Mouse (Mus musculus) adrenal gland, postnatal 14 days (tissue): ENCODE data around the gene Gosr2. TPM values are rescaled to one million over a fixed set of nuclear protein-coding genes. Genes with fewer than 3 reads are reported as not detected.

Experiments
- DNase-seq: peaks from one replicate; pipeline ENCODE4 v3.0.0; 2021; ENCODE audit warnings: mixed read lengths
- total RNA-seq: library from RNA; stranded (reverse); gene quantifications from 2 replicates; pipeline ENCODE4 v1.2.3, GENCODE M21; 2021

Gosr2 gene
- total RNA-seq, 1 experiment from 2014 or later = 74.8 TPM

DNA sequence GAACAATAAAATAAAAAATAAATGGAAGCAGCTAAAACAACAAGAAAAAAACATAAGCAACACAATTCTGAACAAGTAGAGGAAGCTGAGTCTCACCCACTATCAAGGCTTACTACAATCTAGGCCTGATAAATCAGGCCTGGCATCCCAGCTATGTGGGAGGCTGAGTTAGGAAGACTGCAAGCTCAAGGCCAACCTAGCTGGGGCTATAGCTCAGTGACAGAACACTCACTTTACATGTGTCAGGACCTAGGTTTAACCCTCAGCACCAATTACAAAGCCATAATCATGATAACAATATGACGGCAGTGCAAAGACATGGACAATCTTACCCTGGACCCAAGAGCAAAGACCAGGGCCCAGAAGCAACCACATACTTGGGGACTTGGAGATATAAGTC is 6.7 kb downstream of the Gosr2 start:
- no peak for DNase-seq

DNA sequence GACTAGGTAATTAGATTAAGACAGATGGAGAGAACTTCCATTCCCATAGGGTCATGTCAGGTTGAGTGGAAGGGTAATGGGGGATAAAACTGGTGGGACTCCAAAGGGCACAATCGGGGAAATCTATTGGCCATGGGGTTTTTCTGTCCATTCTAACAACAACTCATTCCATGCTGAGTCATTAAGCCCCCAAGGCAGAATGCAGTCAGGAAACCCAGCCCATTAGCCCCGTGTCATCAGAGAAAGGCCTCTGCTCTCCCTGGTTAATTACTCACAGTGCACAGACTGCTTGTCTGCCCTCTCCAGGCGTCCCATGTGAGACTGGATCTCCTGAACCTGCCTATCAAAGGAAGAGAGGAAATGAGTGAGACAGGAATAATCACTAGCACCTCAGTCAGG is 8.7 kb downstream of the Gosr2 start:
- DNase-seq = peak; percentile 35

DNA sequence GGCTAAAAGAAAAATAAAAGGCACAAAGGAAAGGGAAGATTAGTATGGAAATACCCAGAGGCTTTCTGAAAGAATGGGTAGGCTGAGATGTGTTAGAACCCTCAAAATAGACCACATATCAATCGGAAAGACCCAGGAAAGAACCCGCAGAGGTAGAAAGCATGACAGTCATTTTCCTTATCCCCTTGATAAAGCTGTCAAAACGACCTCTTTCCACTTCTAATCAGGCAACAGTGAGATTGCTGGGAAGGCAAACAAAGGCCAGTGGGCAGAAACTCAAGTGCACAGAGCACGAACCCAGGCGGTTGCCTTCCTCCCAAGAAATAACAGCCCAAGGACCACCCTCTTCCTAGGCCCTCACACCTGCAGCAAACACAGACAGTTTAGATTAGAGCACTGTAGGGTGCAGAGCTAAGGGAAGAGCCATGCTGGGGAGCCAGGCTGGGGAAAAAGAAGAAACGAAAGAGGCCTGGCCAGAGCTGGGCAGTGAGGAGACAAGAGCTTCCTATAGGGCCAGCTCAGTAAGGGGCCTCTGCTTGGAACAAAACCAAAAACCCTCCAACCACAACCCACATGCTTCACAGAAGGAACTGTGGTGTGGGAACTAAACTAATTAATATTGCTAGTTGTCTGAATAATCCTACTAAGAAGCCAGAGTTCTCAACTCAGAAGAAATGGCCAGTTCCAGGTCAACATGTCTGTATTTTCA is 9.3 kb downstream of the Gosr2 start:
- DNase-seq = no peak

DNA sequence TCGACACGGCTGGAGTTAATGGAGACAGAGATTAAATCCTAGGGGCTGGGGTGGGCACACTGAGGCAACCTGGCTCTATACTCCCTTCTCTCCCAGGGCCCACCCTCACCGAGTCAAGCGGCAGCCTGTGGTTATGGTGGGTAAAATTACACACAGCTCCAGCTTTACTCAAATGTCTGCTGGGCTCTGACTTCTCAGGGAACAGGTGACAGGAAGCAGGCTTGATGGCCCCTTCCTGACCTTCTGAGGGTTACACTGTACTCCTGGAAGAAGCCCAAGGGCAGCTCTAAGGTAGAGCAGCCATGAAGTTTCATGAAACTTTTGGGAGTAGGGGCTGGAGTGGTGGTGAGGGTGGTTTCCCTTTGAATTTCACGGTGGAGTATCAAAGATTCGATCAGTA is 11.0 kb downstream of the Gosr2 start:
- DNase-seq = no peak

DNA sequence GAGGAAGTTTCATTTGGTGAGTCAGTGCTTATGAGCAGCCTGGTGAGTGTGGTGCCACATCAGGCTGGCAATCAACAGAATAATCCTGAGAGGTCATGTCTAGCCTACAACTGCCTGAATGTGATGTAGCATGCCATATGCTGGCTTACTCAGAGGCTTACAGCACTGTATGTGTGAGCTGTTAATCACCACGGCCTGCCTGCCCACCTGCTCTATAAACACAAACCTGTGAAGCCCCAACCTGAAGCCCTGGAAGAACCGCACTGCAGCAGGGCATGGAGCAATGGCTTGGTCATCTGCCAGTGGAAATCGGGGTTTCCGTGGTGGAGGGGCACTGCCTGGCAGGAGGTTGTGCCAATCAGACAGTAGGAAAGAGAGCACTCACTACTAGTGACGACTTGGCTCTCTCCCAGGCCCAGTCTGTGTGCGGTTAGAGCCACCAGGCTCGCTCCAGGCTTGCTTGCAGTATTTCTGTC is 12.4 kb downstream of the Gosr2 start:
- DNase-seq = peak; percentile 61

DNA sequence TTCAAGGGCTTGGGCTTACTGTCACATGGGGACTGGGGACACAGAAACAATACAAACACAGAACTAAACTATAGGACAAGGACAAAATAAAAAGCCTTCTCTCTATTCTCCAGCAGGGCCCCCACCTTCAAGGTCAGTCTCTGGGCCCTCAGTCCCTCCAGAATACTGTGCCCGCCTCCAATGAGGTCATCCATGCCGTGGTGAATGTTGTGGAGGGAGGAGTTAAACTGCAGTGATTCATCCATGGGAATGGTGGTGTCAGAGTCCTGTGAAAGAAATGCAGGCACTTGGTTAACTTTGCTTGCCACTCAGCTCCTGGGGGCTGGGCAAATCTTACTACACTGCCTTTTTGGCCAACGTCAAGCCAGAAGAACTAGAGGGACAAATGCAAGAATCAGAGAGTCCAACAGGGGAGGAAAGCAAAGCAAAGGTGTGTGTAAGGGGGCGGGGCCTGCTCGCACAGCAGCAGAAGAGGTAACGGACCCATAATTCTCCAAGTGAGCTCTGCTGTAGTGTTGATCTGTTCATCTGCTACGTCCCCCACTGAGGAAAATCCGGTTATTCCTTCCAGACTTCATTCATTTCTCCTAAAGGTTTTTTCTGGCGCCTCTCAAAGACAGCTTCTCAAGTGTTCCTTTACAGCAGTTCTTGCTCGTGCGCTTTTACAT is 13.9 kb downstream of the Gosr2 start:
- peak; percentile 86 for DNase-seq

DNA sequence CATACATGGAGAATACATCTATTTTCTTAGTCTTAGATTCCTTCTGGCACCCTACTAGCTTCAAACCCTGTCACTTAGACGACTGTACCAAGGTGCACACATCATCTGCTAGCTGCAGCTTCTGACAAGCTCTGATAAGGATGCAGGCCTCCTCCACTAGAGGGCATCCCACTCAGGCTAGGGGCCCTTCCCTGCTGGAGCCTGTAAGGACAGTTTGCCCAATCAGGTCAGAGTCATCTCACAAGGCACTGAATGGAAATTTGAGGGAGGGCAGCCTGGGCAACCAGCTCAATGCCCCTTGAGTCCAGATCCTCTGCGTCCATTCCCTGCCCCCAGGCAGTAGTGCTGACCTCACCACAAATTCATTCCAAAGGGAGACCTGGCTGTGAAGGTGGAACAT is 20.7 kb downstream of the Gosr2 start:
- DNase-seq = peak; percentile 83

DNA sequence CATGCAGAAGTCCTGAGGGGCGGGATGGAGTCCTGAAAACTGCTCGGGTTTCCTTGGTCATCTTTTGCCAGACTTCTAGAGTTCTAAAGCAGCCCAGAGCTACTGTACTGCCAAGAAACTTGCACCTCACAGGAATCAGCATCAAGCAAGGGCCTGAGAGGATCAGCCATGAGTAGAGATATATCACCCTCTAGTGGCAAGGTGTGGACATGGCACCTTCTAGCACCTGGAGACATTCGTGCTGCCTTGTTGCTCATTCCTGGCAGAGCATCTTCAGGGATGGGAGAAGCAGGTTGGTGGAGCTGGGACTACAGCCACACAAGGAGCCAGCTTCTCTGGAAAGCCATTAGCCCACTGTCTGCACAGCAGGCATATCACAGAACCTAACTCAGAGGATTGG is 22.1 kb downstream of the Gosr2 start:
- DNase-seq = peak; percentile 65

DNA sequence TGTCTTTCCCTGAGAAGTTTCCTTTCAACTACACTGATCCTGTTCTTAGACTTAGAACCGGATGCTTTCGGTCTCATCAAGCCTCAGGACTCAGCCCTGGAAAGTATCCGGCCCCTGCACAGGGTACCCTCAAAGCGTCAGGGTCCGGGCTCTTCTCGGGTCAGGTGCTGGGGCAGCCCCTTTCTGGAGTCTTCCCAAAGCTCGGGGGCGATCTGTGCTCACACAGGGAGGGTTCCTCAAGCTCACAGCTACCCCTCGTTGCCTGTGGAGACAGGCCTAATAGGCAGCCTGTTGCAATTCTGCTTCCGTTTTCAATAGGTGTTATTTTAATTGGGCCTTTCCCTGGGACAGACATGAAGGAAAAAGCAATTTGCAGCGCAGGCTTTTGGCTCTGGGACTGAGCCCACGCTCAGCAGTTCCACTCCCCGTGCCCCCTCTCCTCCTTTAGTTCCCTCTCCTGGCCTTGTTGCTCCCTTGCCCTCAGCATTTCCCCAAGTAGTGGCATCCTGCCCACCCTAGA is 30.7 kb downstream of the Gosr2 start:
- no peak for DNase-seq

DNA sequence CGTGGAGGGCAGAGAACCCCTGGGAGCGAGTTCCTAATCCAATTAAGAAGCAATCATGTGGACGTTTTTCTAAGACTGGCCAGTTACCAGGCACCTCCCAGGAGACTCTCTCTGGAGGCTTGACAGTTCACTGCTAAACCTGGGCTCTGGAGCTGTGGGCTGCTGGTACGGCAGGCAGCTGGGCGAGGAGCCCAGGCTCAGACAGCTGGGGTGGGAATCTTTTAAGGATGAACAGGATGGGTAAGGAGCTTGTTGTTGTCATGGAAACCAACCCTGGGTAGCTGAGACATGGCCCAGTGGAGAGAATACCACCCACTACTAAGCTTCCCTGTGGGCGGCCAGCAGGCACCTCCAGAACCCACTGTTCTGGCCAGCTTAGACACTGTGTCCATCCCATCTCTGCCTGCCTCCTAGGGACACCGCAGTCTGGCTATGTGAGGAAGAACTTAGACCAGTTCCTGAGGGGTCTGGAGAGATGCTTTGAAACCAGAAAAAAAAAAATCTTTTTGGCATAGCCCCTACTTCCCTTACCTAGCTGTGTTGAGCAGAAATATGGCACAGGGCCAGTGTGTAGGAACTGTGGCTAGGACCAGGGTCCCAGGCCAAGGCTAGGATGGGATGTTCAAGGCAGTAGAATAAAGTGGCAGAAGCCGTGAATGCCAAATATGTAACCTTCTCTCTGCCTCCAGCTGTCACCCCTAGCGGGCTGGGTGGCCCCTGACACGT is 31.4 kb downstream of the Gosr2 start:
- DNase-seq = peak; percentile 63

DNA sequence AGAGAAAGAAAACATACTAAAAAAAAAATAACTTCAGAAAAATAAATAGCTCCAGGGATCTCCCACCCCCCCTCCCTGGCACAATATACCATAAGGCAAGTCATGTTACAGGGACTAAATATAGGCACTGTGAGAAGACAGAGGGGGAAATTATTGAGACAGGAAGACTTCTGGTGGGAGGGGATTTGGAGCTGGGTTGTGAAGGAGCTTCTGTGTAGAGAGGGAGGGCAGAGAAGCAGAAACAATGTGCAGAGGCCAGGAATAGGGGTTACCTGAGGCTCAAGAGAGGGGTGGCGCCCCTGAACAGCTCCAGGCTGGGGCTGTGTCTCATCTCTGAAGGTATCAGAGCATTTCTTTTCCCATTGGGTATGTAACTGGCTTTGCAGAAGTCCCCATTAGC is 32.0 kb downstream of the Gosr2 start:
- DNase-seq = no peak

DNA sequence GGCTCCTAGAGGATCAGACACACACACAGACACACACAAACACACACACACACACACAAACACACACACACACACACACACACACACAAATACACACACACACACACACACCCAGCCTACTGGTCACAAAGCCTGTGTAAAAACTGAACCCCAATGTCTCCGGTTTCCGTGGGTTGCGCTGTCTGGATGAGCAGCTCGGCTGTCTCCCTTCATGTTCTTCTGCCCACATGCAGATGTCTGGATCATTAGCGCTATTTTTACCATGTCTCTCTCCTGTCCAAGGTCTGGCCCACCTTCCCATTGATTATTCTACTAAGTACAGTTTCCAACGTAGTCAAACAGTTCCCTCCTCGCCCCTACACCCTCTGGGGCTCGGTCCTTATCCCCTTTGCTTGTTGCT is 34.6 kb downstream of the Gosr2 start:
- no peak for DNase-seq

DNA sequence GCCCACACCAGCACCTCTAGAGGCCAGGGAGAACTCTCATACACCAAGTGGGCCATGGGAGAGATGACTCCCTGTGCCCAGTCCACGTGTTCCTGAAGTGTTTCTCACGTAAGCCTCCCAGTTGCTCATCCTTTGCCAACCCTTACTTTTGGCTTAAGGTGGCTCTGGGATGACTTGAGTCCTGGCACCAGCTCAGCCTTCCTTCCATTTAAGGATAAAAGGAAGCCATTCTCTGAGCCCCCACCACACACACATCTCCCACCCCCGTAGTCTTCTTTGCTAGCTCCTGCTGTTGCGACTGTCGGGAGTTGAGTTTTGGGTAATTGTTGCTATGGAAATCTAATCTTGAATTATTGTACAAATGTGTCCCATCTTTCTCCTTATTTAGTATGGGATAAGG is 35.2 kb downstream of the Gosr2 start:
- no peak for DNase-seq

DNA sequence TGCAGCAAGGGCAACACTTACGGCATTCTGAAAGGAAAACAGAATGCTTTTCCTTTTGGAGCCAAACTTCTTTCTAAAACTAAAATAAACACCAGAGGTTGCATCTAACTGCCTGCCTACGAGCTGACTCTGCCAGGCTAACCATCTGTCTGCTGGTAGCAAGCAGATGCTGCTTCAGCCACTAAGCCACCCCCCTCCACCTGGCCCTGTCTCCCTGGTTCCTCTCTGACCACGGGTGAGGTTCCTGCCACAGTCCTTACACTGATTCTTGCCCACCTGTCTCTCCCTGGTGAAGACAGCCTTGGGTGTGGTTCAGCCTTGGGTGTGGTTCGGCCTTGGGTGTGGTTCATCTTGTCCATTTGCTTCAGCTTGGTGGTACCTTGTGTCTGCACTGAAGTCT is 35.8 kb downstream of the Gosr2 start:
- DNase-seq = no peak

DNA sequence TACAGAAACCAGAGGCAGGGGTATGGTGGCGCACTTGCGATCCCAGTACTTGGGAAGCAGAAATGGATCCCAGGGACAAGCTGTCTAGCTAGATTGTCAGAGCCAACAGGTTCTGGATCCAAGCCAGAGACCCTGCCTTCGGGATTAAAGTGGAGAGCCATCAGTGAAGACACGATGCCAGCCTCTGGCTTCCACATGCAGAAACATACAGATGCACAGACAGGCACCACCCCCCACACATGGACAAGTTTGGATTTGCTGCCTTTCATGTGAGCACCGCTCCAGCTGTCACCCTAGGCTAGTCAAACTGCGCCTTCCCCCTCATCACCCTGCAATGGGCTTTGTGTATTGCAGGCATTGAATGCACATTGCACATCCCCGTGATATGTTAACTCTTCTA is 39.5 kb downstream of the Gosr2 start:
- DNase-seq = no peak

DNA sequence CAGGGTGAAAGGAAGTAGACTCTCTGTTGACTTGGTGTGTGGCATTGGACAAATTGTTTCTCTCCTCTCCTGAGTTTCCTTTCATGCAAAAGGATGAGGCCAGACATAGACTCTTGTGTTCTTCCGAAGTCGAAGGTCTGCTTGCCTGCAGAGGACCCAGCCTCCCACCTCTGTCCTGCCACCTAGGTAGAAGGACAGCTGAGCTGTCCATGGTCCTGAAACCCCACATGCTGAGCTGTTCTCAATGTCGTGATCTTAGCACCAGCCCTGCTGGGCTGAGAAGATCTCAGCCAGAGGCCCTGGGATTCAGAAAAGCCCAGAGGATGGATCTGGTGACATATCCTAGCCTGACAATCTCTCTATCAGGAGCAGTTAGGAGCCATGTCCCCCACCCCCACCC is 41.2 kb downstream of the Gosr2 start:
- peak; percentile 76 for DNase-seq

DNA sequence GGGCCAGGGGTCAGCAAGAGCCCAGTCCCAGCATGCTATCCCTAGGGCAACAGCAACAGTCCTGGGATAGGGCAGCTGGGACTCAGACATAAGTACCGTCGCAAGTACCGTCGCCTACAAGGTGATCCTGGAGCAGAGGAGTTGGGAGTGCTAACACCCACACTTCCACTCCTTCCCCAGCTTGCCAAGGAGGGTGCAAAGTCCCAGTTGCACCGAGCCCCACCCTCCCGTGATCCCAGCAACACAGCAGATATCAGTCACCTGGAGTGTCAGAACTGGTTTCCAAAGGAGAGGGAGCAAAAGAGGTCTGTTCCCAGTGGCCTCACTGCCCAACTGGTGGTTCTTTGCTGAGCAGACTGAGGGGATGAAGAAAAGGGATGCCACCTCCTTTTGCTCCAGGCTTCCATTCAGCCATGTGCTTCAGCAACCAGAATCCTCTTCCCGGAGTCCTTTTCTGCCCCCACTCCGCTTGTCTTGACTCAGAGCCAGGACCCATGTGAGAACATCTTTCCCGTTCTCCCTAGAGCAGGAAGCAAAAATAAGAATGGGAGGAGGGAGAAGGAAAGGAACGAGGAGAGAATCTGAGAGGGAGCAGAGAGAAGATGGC is 44.2 kb downstream of the Gosr2 start:
- DNase-seq = no peak

DNA sequence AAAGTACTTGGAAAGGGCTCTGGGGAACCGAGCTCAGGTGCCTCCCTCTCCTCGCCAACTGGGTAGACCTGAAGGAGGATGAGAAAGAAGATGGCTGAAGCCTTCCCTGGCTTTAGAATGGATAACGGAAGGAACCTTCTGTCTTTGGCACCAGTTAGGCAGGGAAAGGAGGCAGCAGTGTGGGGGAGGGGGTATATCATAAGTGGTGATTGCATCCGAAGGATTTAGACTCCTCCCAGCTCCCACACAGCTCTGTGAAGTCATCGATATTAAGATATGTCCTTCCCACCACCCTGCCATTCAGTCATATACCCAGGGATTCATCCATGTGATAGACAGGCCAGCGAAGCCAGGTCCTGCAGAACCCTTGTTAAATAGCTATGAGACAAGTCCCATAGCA is 46.3 kb downstream of the Gosr2 start:
- DNase-seq = no peak

DNA sequence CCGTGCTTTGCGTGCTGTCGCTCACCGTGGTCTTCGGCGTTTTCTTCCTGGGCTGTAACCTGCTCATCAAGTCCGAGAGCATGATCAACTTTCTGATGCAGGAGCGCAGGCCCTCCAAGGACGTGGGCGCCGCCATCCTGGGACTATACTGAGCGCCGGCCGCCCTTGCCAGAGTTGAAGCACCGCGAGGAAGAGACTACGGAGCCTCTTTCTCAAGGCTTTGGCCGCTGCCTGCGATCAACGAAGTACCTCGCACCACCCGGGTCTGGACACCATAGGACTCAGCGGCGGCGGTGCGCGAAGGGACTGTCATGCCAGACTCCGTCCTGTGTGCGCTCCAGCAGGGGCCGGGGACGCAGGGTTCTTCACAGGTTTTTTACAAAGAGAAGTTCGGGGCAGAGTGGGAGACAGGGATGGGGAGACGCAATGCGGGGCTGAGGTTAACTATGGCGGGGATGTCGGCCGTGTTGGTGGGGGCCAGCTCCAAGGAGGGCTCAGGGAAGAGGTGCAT is 47.7 kb downstream of the Gosr2 start:
- peak; percentile 12 for DNase-seq

DNA sequence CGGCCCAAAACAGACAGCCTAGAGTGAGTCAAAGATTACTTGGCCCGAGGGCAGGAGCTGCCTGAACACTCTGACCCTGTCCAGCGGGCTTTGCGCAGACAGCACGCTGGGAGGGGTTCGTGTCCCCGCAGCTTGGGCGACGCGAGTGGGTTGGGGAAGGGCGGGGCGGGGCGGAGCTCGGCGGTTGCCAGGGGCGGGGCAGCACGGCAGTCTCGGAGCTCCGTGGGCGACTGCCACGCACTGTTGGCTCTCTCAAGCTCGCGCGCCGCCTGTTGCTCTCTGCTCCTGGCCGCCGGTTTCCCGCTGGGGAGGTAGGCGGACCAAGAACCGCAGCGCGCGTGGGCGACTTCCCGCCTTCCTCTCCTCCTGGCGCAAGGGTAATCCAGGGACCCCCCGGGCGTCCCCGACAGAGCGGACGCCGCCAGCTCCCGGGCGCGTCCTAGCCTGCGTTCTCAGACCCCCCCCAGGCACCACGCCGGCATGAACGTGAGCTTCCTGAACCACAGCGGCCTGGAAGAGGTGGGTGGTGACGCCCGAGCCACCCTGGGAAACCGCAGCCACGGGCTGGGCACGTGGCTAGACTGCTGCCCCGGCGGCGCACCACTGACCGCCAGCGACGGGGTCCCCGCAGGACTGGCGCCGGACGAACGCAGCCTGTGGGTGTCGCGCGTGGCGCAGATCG is 48.3 kb downstream of the Gosr2 start, which contains the start of gene Rprml:
Rprml (plus strand) TSS at position 270 of the 682 bp plus-strand sequence.
- peak; percentile 23 for DNase-seq

DNA sequence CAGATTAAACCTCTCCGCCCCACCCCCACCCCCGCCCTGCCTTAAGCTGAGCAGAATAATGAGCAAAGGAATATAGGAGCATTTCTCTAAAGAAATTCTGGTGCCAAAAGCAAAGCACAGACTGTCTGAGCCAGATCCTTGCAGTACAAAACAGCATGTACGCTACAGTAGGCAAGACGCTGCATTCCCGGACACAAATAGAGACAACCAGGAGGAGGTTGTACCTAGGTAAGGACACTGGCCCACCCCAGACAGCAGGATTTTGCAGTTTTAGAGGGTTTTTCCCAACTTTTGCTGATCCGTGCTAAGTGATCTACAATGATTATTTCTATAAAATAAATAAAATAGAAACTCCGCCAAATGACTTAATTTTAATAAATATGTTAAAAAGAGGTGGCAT is 49.0 kb downstream of the Gosr2 start:
- DNase-seq = no peak
